Mouse (Mus musculus) ovary, postnatal 10 days (tissue): ENCODE data around the gene Marc1.

ENCODE experiments used
- DNase-seq: peaks from one replicate; pipeline ENCODE4 v3.0.0; 2022; ENCODE audit warnings: low spot score

The Marc1 gene

GRCm38 (mm10) chr1:184822678-184823077 is 11.6 kb upstream of the Marc1 start:
- no peak for DNase-seq

- DNase-seq, result no peak
Measured at GRCm38 (mm10) chr1:184817768-184818167, 6.7 kb upstream of the Marc1 start.

DNA sequence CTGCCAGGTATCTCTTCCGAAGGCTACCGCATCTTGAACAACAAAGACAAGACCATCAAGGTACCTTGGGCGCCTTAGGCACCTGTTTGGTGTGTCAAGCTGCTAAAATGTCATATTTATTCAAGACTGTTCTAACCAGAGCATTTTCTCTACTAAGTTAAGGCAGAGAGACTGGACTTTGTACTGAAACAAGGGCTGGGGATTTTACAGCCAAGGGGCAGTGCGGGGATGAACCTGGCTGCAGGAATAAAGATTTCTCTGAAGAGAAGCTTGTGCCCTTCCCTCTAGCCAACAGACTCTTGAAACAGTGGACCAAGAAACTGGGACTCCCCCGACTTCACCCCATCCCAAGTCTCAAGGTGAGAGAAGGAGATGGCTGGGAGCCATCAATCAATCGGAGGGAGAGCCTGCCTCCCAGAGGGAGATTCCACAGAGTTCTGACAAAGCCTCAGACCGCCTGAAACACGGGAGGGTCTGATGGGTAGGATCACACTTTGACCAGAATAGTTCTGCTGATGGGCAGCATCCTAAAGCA is 670 bp upstream of the Marc1 start:
- DNase-seq, result no peak

GRCm38 (mm10) chr1:184809578-184810001 is 1.5 kb downstream of the Marc1 start:
- DNase-seq, result no peak

- DNase-seq, result no peak
Measured at GRCm38 (mm10) chr1:184808418-184809012, 2.6 kb downstream of the Marc1 start.

DNA sequence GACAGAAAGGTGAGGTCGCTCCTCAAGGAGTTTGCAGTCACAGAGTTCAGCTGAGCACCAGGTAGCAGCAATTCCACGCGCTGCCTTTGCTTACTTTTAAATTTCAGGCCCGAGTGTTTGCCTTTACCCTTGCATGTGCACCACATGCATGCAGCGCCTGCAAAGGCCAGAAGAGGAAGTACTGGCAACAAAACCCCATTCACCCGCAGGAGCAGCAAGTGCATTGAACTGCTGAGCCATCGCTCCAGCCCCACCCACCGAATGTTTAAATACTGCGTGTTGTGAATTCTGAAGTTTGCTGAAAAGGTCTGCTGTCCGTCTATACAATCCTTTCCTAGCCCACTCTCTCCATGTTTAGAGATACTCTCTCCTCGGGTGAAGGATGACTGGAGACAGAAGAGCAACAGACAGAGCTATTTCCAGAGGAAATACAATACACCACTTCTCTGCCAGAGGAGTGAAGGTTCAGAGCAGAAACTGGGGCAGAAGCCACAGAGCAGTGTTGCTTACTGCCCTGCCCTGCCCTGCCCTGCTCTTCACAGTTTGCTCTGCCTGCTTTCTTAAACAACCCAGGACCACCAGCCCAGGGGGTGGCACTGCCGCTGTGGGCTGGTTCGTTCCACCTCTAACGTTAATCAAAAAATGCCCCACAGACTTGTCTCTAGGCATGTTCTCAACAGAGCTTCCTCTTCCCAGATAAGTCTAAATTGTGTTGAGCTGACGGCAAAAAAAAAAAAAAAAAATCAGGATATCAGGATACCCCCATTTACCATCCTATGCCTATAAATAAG is 3.3 kb downstream of the Marc1 start:
- DNase-seq, result no peak

- no peak for DNase-seq
Measured at GRCm38 (mm10) chr1:184807123-184807522, 4.0 kb downstream of the Marc1 start.

GRCm38 (mm10) chr1:184805749-184806148 is 5.4 kb downstream of the Marc1 start:
- no peak for DNase-seq

- DNase-seq, result no peak
Measured at GRCm38 (mm10) chr1:184793163-184793876, 17.8 kb downstream of the Marc1 start.

- DNase-seq, result no peak
Measured at GRCm38 (mm10) chr1:184791109-184791508, 20.0 kb downstream of the Marc1 start.

- no peak for DNase-seq
Measured at GRCm38 (mm10) chr1:184786376-184787151, 24.5 kb downstream of the Marc1 start.

- no peak for DNase-seq
Measured at GRCm38 (mm10) chr1:184783641-184784040, 27.5 kb downstream of the Marc1 start.

- DNase-seq, result no peak
Measured at GRCm38 (mm10) chr1:184782161-184782513, 29.0 kb downstream of the Marc1 start.

GRCm38 (mm10) chr1:184781286-184782160 is 29.6 kb downstream of the Marc1 start:
- DNase-seq, result no peak

- no peak for DNase-seq
Measured at GRCm38 (mm10) chr1:184778157-184778556, 33.0 kb downstream of the Marc1 start.

- no peak for DNase-seq
Measured at GRCm38 (mm10) chr1:184777061-184777795, 33.9 kb downstream of the Marc1 start.

DNA sequence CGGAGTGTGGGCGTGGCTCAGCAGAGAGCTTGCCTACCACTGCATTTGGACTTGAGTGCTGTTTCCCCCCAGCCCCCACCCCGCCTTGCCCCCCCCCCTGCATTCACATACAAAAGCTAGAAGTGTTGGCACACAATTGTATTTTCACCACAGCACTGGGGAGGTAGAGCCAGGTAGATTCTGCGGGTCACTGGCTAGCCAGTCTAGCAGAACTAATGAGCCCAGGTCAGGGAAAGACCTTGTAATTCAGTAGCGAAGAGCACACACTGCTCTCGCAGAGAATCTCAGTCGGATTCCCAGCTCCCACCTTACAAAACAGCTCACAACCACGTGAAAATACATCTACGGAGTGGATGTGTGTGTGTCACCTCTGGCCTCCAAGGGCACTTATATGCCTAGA is 35.8 kb downstream of the Marc1 start:
- no peak for DNase-seq

DNA sequence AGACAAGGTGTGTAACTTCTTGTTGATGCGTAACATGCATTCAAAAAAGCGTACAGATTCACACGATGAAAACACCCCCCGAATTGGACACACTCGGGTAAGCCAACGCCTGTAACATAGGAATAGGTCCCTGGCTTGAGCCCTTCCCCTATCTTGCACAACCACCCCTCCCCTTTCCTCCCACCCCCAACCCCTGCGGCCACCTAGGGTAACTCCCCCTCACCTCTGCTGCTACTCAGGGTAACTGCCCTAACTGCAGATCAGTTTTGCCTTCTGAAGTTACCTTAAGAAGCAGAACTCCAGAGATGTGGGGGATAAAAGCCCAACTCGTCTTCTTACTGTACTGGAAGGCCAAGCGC is 39.2 kb downstream of the Marc1 start:
- no peak for DNase-seq

- DNase-seq, result peak; percentile 56
Measured at GRCm38 (mm10) chr1:184771202-184771890, 39.8 kb downstream of the Marc1 start.

- DNase-seq, result no peak
Measured at GRCm38 (mm10) chr1:184763866-184764265, 47.2 kb downstream of the Marc1 start.
